Mouse (Mus musculus): Measurements from ENCODE around the gene Slc39a11.
A peak's percentile ranks its signal among the peaks of the same experiment; 100 is the strongest.
"Not testable (repeated sequence)": the region's sequence is repeated elsewhere in the genome, so short reads cannot be mapped to it uniquely, and the experiment has no call there.

Gene Slc39a11

GRCm38 (mm10) chr11:113595144-113595543 is 54.7 kb downstream of the Slc39a11 start:
- no peak for DNase-seq (ENCODE audit: low spot score)

- no peak for DNase-seq (ENCODE audit: low spot score)
Observed at GRCm38 (mm10) chr11:113588936-113589335, 60.9 kb downstream of the Slc39a11 start.

- DNase-seq (ENCODE audit: low spot score): peak; percentile 53
Observed at GRCm38 (mm10) chr11:113586423-113586822, 63.5 kb downstream of the Slc39a11 start.

GRCm38 (mm10) chr11:113583879-113584661 is 65.8 kb downstream of the Slc39a11 start:
- peak; percentile 57 for DNase-seq (ENCODE audit: low spot score)

GRCm38 (mm10) chr11:113577221-113577620 is 72.7 kb downstream of the Slc39a11 start:
- DNase-seq (ENCODE audit: low spot score): no peak

- no peak for DNase-seq (ENCODE audit: low spot score)
Observed at GRCm38 (mm10) chr11:113572641-113573040, 77.2 kb downstream of the Slc39a11 start.

- DNase-seq (ENCODE audit: low spot score): no peak
Observed at GRCm38 (mm10) chr11:113571616-113572015, 78.3 kb downstream of the Slc39a11 start.

- DNase-seq (ENCODE audit: low spot score): no peak
Observed at GRCm38 (mm10) chr11:113568999-113569398, 80.9 kb downstream of the Slc39a11 start.

GRCm38 (mm10) chr11:113567926-113568325 is 82.0 kb downstream of the Slc39a11 start:
- not testable (repeated sequence) for DNase-seq (ENCODE audit: low spot score)

- DNase-seq (ENCODE audit: low spot score): peak; percentile 92
Observed at GRCm38 (mm10) chr11:113565006-113565995, 84.6 kb downstream of the Slc39a11 start.

GRCm38 (mm10) chr11:113562326-113562725 is 87.6 kb downstream of the Slc39a11 start:
- DNase-seq (ENCODE audit: low spot score): no peak

- DNase-seq (ENCODE audit: low spot score): no peak
Observed at GRCm38 (mm10) chr11:113560150-113560549, 89.7 kb downstream of the Slc39a11 start.

GRCm38 (mm10) chr11:113558505-113558904 is 91.4 kb downstream of the Slc39a11 start:
- DNase-seq (ENCODE audit: low spot score): no peak

GRCm38 (mm10) chr11:113556142-113556541 is 93.7 kb downstream of the Slc39a11 start:
- DNase-seq (ENCODE audit: low spot score): no peak

GRCm38 (mm10) chr11:113554701-113555360 is 95.0 kb downstream of the Slc39a11 start:
- DNase-seq (ENCODE audit: low spot score): no peak

GRCm38 (mm10) chr11:113554194-113554593 is 95.7 kb downstream of the Slc39a11 start:
- DNase-seq (ENCODE audit: low spot score): no peak

GRCm38 (mm10) chr11:113553605-113554004 is 96.3 kb downstream of the Slc39a11 start:
- DNase-seq (ENCODE audit: low spot score): no peak

GRCm38 (mm10) chr11:113552539-113552938 is 97.3 kb downstream of the Slc39a11 start:
- no peak for DNase-seq (ENCODE audit: low spot score)

- no peak for DNase-seq (ENCODE audit: low spot score)
Observed at GRCm38 (mm10) chr11:113546217-113546877, 103.5 kb downstream of the Slc39a11 start.

GRCm38 (mm10) chr11:113544017-113544640 is 105.8 kb downstream of the Slc39a11 start:
- no peak for DNase-seq (ENCODE audit: low spot score)

GRCm38 (mm10) chr11:113541073-113541472 is 108.8 kb downstream of the Slc39a11 start:
- no peak for DNase-seq (ENCODE audit: low spot score)
